Mouse (Mus musculus) spleen, adult 2 months (tissue): ENCODE measurements around the gene Megf8.

Experiments
- CTCF ChIP-seq: fragments of 200-500 bp; IDR thresholded peaks from 2 replicates; pipeline ENCODE4 v1.5.1; 2011; ENCODE audit warnings: mild to moderate bottlenecking, inconsistent platforms; ENCODE audit not compliant: insufficient read depth, insufficient read length, insufficient replicate concordance; ENCODE audit errors: extremely low read depth
- POLR2A ChIP-seq: fragments of 200-500 bp; IDR thresholded peaks from 2 replicates; pipeline ENCODE4 v1.6.1; 2011; ENCODE audit warnings: low read depth, low read length, inconsistent platforms

DNA sequence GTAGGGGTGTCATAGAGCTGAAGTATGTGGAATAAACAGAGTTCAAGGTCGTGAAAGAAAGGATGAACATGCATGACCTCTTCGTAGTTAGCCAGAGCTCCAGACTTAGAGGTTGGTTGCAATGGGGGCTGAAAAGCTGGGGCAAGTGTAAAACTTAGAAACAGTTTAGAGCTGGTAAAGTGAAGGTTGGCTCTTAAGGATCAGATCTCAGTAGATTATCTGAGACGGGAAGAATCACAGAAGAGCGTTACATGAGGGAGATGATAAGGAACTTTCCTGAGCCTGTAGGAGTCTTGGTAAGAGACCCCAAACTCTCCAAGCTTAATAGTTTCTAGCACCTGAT lies 39.0 kb upstream of the Megf8 start:
- TF ChIP-seq CTCF (no peak), POLR2A (no peak)
